Mouse (Mus musculus): ENCODE data around the gene Ttll1. TPM values are rescaled to one million over a fixed set of nuclear protein-coding genes. Genes with fewer than 3 reads are reported as not detected.
A peak's percentile ranks its signal among the peaks of the same experiment; 100 is the strongest.
"Not testable (repeated sequence)": the region's sequence is repeated elsewhere in the genome, so short reads cannot be mapped to it uniquely, and the experiment has no call there.

Ttll1 gene
- polyA plus RNA-seq, 1 experiment from 2014 or later: 101 TPM

DNA sequence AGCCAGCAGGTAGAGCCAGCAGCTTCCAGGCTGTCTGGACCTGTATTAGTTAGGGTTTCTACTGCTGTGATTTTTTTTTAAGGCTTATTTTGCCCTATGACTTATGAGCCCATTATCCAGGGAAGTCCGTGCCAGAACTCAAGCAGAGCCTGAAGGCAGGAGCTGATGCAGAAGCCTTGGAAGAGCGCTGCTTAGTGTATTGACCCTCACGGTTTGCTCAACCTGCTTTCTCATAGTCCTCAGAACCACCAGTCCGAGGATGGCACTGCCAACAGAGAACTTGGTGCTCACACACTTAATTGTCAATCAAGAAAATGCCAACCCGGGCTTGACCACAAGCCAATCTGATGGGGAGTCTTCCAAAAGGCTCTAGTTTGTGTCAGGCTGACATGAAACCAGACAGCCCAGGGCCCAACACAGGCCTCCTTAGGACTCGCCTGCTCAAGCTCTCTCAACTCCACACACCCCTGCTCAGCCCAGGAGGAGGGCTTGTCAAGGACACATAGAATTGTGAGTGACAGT lies 10.2 kb upstream of the Ttll1 start:
- no peak for ATAC-seq (replicated peaks)

DNA sequence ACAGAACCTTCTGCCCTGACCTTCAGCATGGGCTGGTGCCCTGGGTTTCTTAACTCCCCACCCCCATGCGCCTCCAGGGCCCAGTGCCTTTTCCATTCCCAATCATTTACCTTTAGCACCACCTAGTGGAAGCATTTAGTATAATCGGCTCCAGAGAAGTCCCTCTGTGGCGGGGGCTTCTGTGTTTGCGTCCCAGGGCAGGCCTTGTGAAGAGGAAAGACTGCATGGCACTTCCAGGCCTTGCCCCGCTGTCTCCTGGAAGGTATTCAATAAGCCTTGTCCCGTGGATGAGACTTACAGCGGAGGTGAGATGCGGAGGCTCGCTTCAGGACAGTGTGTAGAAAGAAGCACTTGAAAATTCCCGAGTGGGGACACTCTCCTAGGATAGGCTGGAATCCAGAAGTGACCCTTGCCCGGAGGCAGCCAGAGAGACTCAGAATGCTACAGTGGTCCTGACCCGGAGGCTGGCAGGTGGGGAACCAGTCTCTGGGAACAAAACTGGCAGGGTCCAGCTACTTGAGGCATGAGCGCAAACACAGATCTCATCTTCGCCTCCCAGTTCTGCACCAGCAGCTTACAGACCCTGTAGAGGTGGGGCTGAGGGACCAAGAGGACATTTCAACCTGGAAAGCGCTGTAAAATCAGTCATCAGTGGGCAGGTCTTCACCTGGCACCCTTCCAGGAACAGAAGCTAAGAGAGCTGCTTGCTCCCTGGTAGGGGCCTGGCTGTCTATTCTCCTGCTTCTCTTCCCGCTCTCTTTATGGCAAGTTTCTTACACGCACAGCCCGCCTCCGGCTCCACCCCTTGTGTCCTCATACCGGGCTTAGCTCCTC lies 7.7 kb upstream of the Ttll1 start:
- no peaks in the 10 kb centered on the region for H3K36me3 ChIP-seq
- H3K4me3 ChIP-seq: no peak overlapping the region
- no peaks in the 10 kb centered on the region for H3K27me3 ChIP-seq
- no peak overlapping the region; the same call in 1 of the 2 replicates for H3K9ac ChIP-seq (replicated peaks)
- H3K27ac ChIP-seq (replicated peaks): no peak overlapping the region
- 35% methylated on average over 20 of the region's 20 CpGs for WGBS
- peaks cover 3% of the 10 kb centered on the region; the same call in 1 of the 2 replicates for H3K4me1 ChIP-seq
- H3K9me3 ChIP-seq: no peaks in the 10 kb centered on the region
- 0 out of 2 replicates have a peak overlapping the region, but pooled peaks have one; percentile 11 for H3K4me2 ChIP-seq (replicated peaks)
- peak; percentile 61 for ATAC-seq (replicated peaks)

More for the DNA sequence above, 10.2 kb upstream of the Ttll1 start:
- H3K27me3 ChIP-seq: peaks cover 9% of the 10 kb centered on the region
- peaks cover 3% of the 10 kb centered on the region; the same call in 1 of the 2 replicates for H3K4me1 ChIP-seq
- no peak overlapping the region for H3K4me2 ChIP-seq (replicated peaks)
- no peaks in the 10 kb centered on the region for H3K36me3 ChIP-seq
- WGBS: 80% methylated on average over 6 of the region's 6 CpGs
- H3K27ac ChIP-seq (replicated peaks): no peak overlapping the region
- H3K9me3 ChIP-seq: no peaks in the 10 kb centered on the region
- no peak overlapping the region for H3K9ac ChIP-seq (replicated peaks)
- H3K4me3 ChIP-seq: no peak overlapping the region

DNA sequence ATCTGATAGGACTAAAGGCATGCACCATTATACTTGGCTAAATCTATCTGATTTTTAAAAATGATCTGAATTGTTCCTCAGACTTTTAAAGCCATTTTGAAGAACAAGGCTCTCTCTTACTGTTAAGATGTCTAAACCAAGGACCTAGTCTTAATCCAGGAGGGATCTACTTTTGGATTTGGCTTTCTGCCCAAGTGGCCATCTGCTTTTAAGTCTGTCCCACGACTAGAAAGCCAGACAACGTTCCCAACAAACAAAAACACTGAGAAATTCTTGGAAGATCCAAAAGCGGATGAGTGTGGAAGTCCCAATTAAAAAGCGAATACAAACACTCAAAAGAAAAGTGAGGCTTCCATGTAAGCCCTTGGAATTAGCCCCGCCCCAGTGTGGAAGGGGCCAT lies 4.3 kb upstream of the Ttll1 start:
- no peak for ATAC-seq (replicated peaks)
- Histone ChIP-seq H3K36me3 (no peaks in the 10 kb centered on the region), H3K4me3 (no peak overlapping the region), H3K4me2 (replicated peaks) (no peak overlapping the region), H3K27ac (replicated peaks) (no peak overlapping the region), H3K4me1 (peaks cover 8% of the 10 kb centered on the region), H3K27me3 (no peaks in the 10 kb centered on the region), H3K9ac (replicated peaks) (no peak overlapping the region), H3K9me3 (no peaks in the 10 kb centered on the region)
- 49% methylated on average over 5 of the region's 5 CpGs for WGBS

DNA sequence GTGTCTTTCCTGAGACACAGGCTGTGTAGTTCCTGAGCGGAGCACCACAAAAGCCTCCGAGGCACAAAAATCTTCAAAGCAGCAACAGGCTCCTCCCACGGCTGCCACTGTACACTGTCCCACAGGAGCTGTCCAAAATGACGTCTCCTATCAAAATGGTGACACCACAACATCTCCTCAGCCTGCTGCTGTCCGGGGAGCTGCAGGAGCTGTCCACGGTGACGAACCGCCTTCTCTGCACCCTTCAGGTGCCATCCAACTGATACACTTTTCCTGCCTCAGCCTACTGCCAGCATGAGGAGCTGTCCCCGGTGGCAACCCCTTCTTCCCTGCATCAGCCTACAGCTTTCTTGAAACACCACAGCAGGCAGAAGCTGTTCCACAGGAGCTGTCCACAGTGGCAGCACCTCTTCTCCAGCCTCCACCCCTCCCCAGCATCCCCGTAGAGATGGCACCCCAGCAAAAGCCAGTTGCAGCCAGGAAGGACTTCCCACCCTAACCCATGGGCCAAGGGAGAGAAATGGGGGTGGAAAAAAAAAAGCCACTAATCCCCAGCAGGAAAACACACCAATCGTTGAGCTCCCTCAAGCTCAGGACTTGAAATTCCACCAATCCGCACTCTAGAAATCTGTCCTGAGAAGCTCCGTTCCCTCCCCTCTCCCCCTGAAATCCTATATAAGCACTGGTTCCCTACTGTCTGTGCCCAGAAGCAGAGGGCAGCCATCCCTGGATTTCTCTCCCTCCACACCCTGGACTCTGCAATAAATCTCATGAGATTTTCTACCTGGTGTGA lies 2.0 kb upstream of the Ttll1 start:
- H3K27ac ChIP-seq (replicated peaks): no peak overlapping the region
- no peaks in the 10 kb centered on the region for H3K36me3 ChIP-seq
- WGBS: 80% methylated on average over 13 of the region's 13 CpGs
- no peak for ATAC-seq (replicated peaks)
- no peak overlapping the region for H3K4me2 ChIP-seq (replicated peaks)
- peaks cover 29% of the 10 kb centered on the region for H3K4me1 ChIP-seq
- no peak overlapping the region for H3K4me3 ChIP-seq
- no peaks in the 10 kb centered on the region for H3K27me3 ChIP-seq
- no peaks in the 10 kb centered on the region for H3K9me3 ChIP-seq
- H3K9ac ChIP-seq (replicated peaks): no peak overlapping the region

DNA sequence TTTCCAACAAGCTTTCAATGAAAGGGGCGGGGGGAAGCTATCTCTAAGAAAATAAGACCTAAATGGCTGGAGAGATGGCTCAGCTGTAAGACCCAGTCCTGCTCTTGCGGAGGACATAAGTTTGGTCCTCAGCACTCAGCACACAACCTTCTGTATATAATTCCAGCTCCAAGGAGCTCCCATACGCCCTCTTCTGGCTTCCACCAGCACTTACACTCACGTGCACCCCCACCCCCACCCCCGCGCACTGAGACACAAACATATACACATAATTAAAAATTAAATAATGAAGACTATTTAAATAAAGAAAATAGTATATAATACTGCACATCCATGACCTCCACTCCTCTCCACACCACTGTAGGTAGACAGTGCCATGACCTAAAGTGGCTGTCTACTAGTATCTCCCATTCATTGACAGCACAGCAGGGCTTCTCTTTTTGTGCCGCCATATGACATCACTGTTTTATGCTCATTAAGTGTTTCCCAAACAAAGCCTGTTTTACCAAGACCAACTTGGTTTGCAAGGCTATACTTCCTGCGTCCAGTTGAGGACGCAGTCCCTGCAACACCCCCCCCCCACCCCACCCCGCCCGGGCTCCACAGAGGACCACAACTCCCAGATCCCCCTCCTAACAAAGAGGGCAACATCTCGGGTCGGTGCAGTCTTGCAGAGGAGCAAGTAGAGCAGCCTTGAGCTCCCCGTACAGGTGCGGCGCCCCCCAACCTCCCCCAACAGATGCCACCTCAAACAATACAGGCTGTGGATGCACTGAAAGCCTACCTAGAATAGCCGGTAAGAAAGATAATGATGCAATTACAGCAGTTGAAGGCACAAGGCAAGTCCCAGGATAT lies 516 bp downstream of the Ttll1 start:
- WGBS: 24% methylated on average over 17 of the region's 17 CpGs
- ATAC-seq (replicated peaks): peak; percentile 83
- peaks cover 31% of the 10 kb centered on the region for H3K4me1 ChIP-seq
- H3K4me3 ChIP-seq: peak overlapping the region; percentile 63
- H3K36me3 ChIP-seq: peaks cover 3% of the 10 kb centered on the region; the same call in 1 of the 2 replicates
- peak overlapping the region; percentile 53 for H3K4me2 ChIP-seq (replicated peaks)
- no peaks in the 10 kb centered on the region for H3K9me3 ChIP-seq
- peak overlapping the region; percentile 93 for H3K27ac ChIP-seq (replicated peaks)
- no peaks in the 10 kb centered on the region for H3K27me3 ChIP-seq
- H3K9ac ChIP-seq (replicated peaks): peak overlapping the region; percentile 69

DNA sequence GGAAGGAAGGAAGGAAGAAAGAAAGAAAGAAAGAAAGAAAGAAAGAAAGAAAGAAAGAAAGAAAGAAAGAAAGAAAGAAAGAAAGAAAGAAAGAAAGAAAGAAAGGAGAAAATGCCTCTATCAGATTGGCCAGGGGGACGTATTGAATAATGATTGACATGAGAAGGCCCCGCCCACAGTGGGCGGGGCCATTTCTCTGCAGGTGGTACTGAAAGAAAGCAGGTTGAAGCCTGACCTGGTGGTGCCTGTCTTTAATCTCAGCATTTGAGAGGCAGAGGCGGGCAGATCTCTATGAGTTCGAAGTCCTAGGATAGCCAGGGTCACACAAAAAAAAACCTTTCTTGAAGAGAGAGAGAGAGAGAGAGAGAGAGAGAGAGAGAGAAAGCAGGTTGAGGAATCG lies 9.2 kb downstream of the Ttll1 start:
- not testable (repeated sequence) for H3K27me3 ChIP-seq; H3K27ac ChIP-seq (replicated peaks); H3K4me2 ChIP-seq (replicated peaks); H3K4me1 ChIP-seq; H3K4me3 ChIP-seq; ATAC-seq (replicated peaks); H3K9ac ChIP-seq (replicated peaks); H3K9me3 ChIP-seq
- H3K36me3 ChIP-seq: peaks cover 74% of the 10 kb centered on the region
- WGBS: 85% methylated on average over 6 of the region's 6 CpGs

DNA sequence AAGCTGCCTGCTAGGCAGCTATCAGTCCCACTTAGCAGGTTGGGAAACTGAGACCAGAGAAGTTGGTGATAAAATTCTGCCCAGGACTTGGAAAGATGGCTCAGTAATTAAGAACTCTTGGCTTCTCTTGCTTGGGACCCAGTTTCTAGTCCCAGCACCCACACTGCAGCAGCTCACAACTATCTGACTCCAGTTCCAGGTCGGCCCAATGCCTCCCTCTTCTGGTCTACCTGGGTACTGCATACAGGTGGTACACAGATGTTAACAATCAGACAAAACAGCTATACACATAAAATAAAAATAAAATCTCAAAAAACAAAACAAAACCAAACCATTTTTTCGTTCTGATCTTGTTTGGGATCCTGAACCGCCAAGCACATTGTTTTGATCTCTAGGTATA lies 10.3 kb downstream of the Ttll1 start:
- Histone ChIP-seq H3K9me3 (no peaks in the 10 kb centered on the region), H3K27ac (replicated peaks) (no peak overlapping the region), H3K36me3 (peaks cover 84% of the 10 kb centered on the region), H3K27me3 (no peaks in the 10 kb centered on the region), H3K4me2 (replicated peaks) (no peak overlapping the region), H3K4me1 (no peaks in the 10 kb centered on the region), H3K4me3 (no peak overlapping the region), H3K9ac (replicated peaks) (no peak overlapping the region)
- 58% methylated on average over 3 of the region's 3 CpGs for WGBS
- ATAC-seq (replicated peaks): no peak

DNA sequence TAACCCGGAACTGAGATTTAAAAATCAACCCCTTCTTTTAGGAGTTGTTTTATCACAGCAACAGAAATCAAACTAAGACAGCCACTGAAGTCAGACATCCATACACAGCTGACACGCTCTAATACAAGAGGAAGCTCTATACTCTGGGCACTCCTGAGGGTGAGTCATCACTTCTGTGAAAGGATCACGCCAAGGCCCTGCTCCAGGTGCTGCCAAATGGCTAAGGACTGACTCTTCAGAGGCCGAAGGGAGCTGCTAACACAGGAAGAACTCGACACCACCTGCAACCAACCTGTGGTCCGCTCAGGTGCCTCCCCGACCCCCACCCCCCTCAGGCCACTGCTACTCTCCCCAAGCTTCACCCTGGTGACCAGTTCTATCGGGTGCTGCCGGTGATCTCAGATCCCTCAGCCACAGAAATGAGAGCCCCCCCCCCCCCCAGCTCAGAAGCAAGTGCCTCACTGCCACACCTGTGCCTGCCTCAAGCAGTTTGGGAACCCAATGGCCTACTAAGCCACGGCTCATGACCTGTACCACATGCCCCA lies 11.4 kb downstream of the Ttll1 start:
- Histone ChIP-seq H3K9me3 (no peaks in the 10 kb centered on the region), H3K27ac (replicated peaks) (no peak overlapping the region), H3K4me2 (replicated peaks) (no peak overlapping the region), H3K36me3 (peaks cover 87% of the 10 kb centered on the region), H3K27me3 (no peaks in the 10 kb centered on the region), H3K4me1 (no peaks in the 10 kb centered on the region), H3K4me3 (no peak overlapping the region), H3K9ac (replicated peaks) (no peak overlapping the region)
- WGBS: 93% methylated on average over 10 of the region's 10 CpGs
- ATAC-seq (replicated peaks): no peak

DNA sequence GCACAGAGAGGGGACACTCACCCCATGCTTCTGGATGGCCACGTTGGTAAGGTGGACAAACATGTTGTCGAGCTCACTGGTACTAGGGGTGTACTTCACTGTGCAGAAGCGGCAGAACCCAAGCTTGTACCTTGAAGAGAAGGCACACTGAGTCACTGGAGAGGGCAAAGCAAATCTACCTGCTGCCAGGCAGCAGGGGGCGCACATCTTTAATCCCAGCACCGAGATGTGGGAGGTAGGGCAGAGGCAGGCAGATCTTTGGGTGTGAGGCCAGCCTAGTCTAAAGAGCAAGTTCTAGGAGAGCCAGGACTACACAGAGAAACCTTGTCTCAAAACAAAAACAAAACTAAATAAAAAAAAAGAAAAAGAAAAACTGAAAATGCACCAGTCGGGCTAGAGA lies 13.4 kb downstream of the Ttll1 start:
- no peak for ATAC-seq (replicated peaks)
- Histone ChIP-seq H3K9me3 (no peaks in the 10 kb centered on the region), H3K9ac (replicated peaks) (no peak overlapping the region), H3K27me3 (no peaks in the 10 kb centered on the region), H3K4me1 (no peaks in the 10 kb centered on the region), H3K36me3 (peaks cover 91% of the 10 kb centered on the region), H3K27ac (replicated peaks) (no peak overlapping the region), H3K4me2 (replicated peaks) (no peak overlapping the region), H3K4me3 (no peak overlapping the region)
- WGBS: 91% methylated on average over 6 of the region's 6 CpGs

DNA sequence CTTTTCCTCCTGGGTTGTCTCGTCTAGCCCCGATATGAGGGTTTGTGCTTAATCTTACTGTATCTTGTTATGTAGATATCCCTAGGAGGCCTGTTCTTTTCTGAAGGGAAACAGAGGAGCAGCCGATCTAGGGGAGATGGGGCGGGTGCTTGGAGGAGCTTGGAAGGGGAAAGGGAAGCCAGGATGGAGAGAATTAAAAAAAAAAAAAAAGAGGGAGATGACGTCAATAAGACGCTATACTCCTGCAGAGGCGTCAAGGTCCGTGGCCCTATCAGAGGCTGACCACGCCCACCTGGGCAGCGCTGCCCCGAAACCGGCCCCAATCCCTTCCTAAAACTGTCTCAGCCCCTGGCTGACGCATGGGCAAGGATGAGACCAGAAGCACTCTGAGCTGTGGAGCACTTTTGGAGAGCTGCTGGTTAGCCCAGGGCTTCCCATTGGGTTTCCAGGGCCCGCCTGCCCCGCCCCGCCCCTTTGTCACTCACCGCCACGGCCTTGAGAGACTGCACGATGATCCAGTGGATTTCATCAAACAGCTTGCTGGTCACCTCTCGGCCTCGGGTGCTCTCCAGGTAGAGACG lies 14.8 kb downstream of the Ttll1 start:
- WGBS: 79% methylated on average over 21 of the region's 22 CpGs
- H3K9ac ChIP-seq (replicated peaks): no peak overlapping the region
- peaks cover 89% of the 10 kb centered on the region for H3K36me3 ChIP-seq
- H3K4me2 ChIP-seq (replicated peaks): no peak overlapping the region
- no peak overlapping the region for H3K4me3 ChIP-seq
- no peak for ATAC-seq (replicated peaks)
- no peak overlapping the region for H3K27ac ChIP-seq (replicated peaks)
- no peaks in the 10 kb centered on the region for H3K27me3 ChIP-seq
- no peaks in the 10 kb centered on the region for H3K9me3 ChIP-seq
- H3K4me1 ChIP-seq: no peaks in the 10 kb centered on the region

DNA sequence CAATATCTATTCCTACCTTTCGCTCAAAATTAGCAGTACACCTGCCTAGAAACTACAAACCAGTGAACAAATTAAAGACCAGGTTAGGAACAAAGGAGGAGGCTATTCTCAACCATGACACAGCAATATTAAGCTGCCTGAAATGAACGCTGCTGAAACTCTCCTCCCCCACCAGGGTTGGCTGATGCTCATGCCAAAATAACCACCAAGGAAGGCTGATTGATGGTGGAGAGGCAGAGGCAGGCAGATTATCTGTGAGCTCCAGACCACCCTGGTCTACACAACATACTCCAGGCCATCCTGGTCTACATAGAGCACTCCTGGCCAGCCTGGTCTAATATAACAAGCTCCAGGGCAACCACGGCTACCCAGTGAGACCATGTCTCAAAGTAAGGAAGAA lies 15.5 kb downstream of the Ttll1 start:
- Histone ChIP-seq H3K27ac (replicated peaks) (no peak overlapping the region), H3K9ac (replicated peaks) (no peak overlapping the region), H3K36me3 (peaks cover 88% of the 10 kb centered on the region), H3K4me1 (no peaks in the 10 kb centered on the region), H3K4me2 (replicated peaks) (no peak overlapping the region), H3K27me3 (no peaks in the 10 kb centered on the region), H3K4me3 (no peak overlapping the region), H3K9me3 (no peaks in the 10 kb centered on the region)
- 94% methylated on average over 3 of the region's 3 CpGs for WGBS
- ATAC-seq (replicated peaks): no peak

Measured in forebrain, embryonic 15.5 days (tissue).